Mouse (Mus musculus) CH12.LX (cell line): ENCODE measurements around the gene Cib1. TPM values are rescaled to one million over a fixed set of nuclear protein-coding genes. Genes with fewer than 3 reads are reported as not detected.
A peak's percentile ranks its signal among the peaks of the same experiment; 100 is the strongest.

Experiments used
- DNase-seq: peaks from one replicate; pipeline ENCODE4 v3.0.0-alpha.2; 2013; ENCODE audit errors: extremely low read depth
- H3K27ac ChIP-seq: 2 replicates; pipeline ENCODE4 v1.5.1; 2012; ENCODE audit warnings: low read depth, mild to moderate bottlenecking, control low read depth, moderate library complexity; ENCODE audit not compliant: insufficient read depth
- H3K27me3 ChIP-seq: replicated peaks from 2 replicates; pipeline ENCODE3; 2012; ENCODE audit warnings: inconsistent platforms
- H3K36me3 ChIP-seq, 2 experiments: replicated peaks in 1 of 2; 2 replicates each; pipeline versions ENCODE3 to v1.6.1; 2012; ENCODE audit warnings: inconsistent platforms in 1 of 2, low read length in 1 of 2, mild to moderate bottlenecking in 1 of 2, mixed read lengths in 1 of 2, moderate library complexity in 1 of 2; ENCODE audit not compliant: control insufficient read depth in 1 of 2, insufficient read depth in 1 of 2
- H3K4me1 ChIP-seq, 2 experiments: 2 replicates each; pipeline ENCODE4 v1.6.1; 2012; ENCODE audit warnings: inconsistent platforms in 1 of 2, moderate library complexity in 1 of 2; ENCODE audit not compliant: insufficient read depth in 2 of 2, control insufficient read depth in 1 of 2
- H3K4me2 ChIP-seq: 2 replicates; pipeline ENCODE4 v1.6.1; 2012; ENCODE audit warnings: low read depth, mild to moderate bottlenecking, control low read depth; ENCODE audit not compliant: poor library complexity, insufficient read depth, severe bottlenecking
- H3K4me3 ChIP-seq, 3 experiments: fragments of 150-350 bp in 1 of 3; sonication (generic) in 1 of 3; replicated peaks in 1 of 3; 2 replicates each; pipeline versions ENCODE3 to v1.5.1; 2011 to 2012; ENCODE audit warnings: low read depth in 2 of 3, low read length in 2 of 3, mild to moderate bottlenecking in 2 of 3, moderate library complexity in 2 of 3, control low read depth in 1 of 3, improper control_type of control experiment in 1 of 3, inconsistent platforms in 1 of 3, mixed read lengths in 1 of 3; ENCODE audit not compliant: poor library complexity in 1 of 3
- H3K79me2 ChIP-seq: replicated peaks from 2 replicates; pipeline ENCODE4 v1.6.1; 2012; ENCODE audit warnings: mild to moderate bottlenecking, moderate library complexity; ENCODE audit not compliant: control insufficient read depth, poor library complexity, insufficient read depth, severe bottlenecking; ENCODE audit errors: extremely low read depth
- H3K9ac ChIP-seq: 2 replicates; pipeline ENCODE4 v1.6.1; 2012; ENCODE audit warnings: low read depth, mild to moderate bottlenecking, control low read depth, moderate library complexity; ENCODE audit not compliant: insufficient read depth
- H3K9me3 ChIP-seq: replicated peaks from 2 replicates; pipeline ENCODE3; 2012; ENCODE audit warnings: low read length, inconsistent platforms, mixed read lengths
- CHD2 ChIP-seq: IDR thresholded peaks from 2 replicates; pipeline ENCODE4 v1.6.1; 2011; ENCODE audit warnings: low read length, improper control_type of control experiment
- E2F4 ChIP-seq: IDR thresholded peaks from 2 replicates; pipeline ENCODE4 v1.6.1; 2011; ENCODE audit warnings: low read depth, low read length, improper control_type of control experiment; ENCODE audit not compliant: insufficient replicate concordance
- GABPA ChIP-seq: IDR thresholded peaks from 2 replicates; pipeline ENCODE4 v1.6.1; 2012; ENCODE audit warnings: low read depth, low read length, improper control_type of control experiment, inconsistent platforms; ENCODE audit not compliant: insufficient replicate concordance
- JUN ChIP-seq: IDR thresholded peaks from 2 replicates; pipeline ENCODE4 v1.6.1; 2011; ENCODE audit warnings: low read depth, mild to moderate bottlenecking, low read length, improper control_type of control experiment, moderate library complexity; ENCODE audit not compliant: insufficient read depth
- MAX ChIP-seq: IDR thresholded peaks from 2 replicates; pipeline ENCODE4 v1.6.1; 2011; ENCODE audit warnings: low read length, improper control_type of control experiment
- MAZ ChIP-seq: IDR thresholded peaks from 2 replicates; pipeline ENCODE4 v1.6.1; 2012; ENCODE audit warnings: low read depth, mild to moderate bottlenecking, inconsistent platforms, low read length, improper control_type of control experiment, moderate library complexity
- MEF2A ChIP-seq: IDR thresholded peaks from 2 replicates; pipeline ENCODE4 v1.6.1; 2014; ENCODE audit warnings: low read depth, mild to moderate bottlenecking, inconsistent platforms, low read length, improper control_type of control experiment, borderline replicate concordance
- POLR2AphosphoS2 ChIP-seq: IDR thresholded peaks from 2 replicates; pipeline ENCODE4 v1.6.1; 2011; ENCODE audit warnings: low read depth, low read length, improper control_type of control experiment
- USF2 ChIP-seq: conservative IDR thresholded peaks from 2 replicates; pipeline ENCODE4 v1.6.1; 2011; ENCODE audit warnings: low read depth, low read length, improper control_type of control experiment
- dilution Hi-C: fragments of 300-500 bp; cut with MboI; formaldehyde crosslinking; loops from 2 replicates; pipeline ENCODE4 v1.14.3; 2020; ENCODE audit warnings: low sequenced_read_pairs; ENCODE audit not compliant: extremely low pct_unique_long_range_greater_than_20kb, extremely low pct_ligation_motif_present
- in situ Hi-C: fragments of 300-500 bp; cut with MboI; formaldehyde crosslinking; loops from 3 replicates; pipeline ENCODE4 v1.14.3; 2019; ENCODE audit warnings: low sequenced_read_pairs, low pct_ligation_motif_present, low pct_unique_long_range_greater_than_20kb, mixed read lengths
- polyA plus RNA-seq: library from polyadenylated mRNA; unstranded; fragments of >175 nt; gene quantifications from 2 replicates; pipeline ENCODE4 v1.2.1, GENCODE M21; 2012; ENCODE audit warnings: low read depth; ENCODE audit not compliant: insufficient read length
- total RNA-seq, 2 experiments: library from RNA; depleted of rRNA; stranded (reverse); fragments of 300-350 nt in 1 of 2; fragments of >200 nt in 1 of 2; gene quantifications; 2 replicates each; pipeline ENCODE4 v1.2.3; 2012 to 2014

The Cib1 gene
- total and polyA plus RNA-seq, 3 experiments: 29.1 to 73.1 (median 48.1) TPM

GRCm38 (mm10) chr7:80280032-80280431 is 47.4 kb upstream of the Cib1 start (continued):
- TF ChIP-seq GABPA (no peak), MAX (no peak)

GRCm38 (mm10) chr7:80276374-80276773 is 43.8 kb upstream of the Cib1 start:
- in situ Hi-C loops (no loop called here), dilution Hi-C loops (no loop called here)
- H3K4me1 ChIP-seq: peaks cover 0 to 10% of the 10 kb centered on the region in 2 experiments; a peak in 2 of 4 replicates
- H3K36me3 ChIP-seq: peaks cover 48 to 95% of the 10 kb centered on the region in 2 experiments
- no peak overlapping the region for H3K4me2 ChIP-seq
- TF ChIP-seq POLR2AphosphoS2: no peak
- no peak for TF ChIP-seq USF2
- TF ChIP-seq E2F4: no peak
- no peak for TF ChIP-seq MEF2A
- TF ChIP-seq MAZ: no peak
- H3K79me2 ChIP-seq: peaks cover 3% of the 10 kb centered on the region; the same call in 1 of the 2 replicates
- no peaks in the 10 kb centered on the region for H3K9me3 ChIP-seq
- H3K9ac ChIP-seq: no peak overlapping the region
- H3K27me3 ChIP-seq: no peaks in the 10 kb centered on the region
- no peak for DNase-seq
- H3K27ac ChIP-seq: no peak overlapping the region
- no peak overlapping the region for H3K4me3 ChIP-seq

- peaks cover 18% of the 10 kb centered on the region for H3K79me2 ChIP-seq
- no peak overlapping the region for H3K9ac ChIP-seq
- no peaks in the 10 kb centered on the region for H3K9me3 ChIP-seq
- dilution Hi-C loops (no loop called here), in situ Hi-C loops (loop anchor here (25.0 kb wide), 1 partner anchor 261 kb away; the partner anchor contains the start of gene Zfp710)
- no peaks in the 10 kb centered on the region for H3K27me3 ChIP-seq
- H3K36me3 ChIP-seq: peaks cover 38 to 69% of the 10 kb centered on the region in 2 experiments
- no peak for DNase-seq
- TF ChIP-seq MAZ (no peak), CHD2 (no peak)
- H3K4me1 ChIP-seq: peaks cover 6 to 27% of the 10 kb centered on the region in 2 experiments; a peak in 3 of 4 replicates
- no peak overlapping the region for H3K27ac ChIP-seq
- no peak overlapping the region for H3K4me3 ChIP-seq
- H3K4me2 ChIP-seq: no peak overlapping the region
These were observed 40.8 kb upstream of the Cib1 start for GRCm38 (mm10) chr7:80273456-80273855.

GRCm38 (mm10) chr7:80269751-80270255 is 37.2 kb upstream of the Cib1 start:
- in situ Hi-C loops: loop anchor here (25.0 kb wide), 1 partner anchor 258 kb away; the partner anchor contains the start of gene Zfp710
- H3K79me2 ChIP-seq: peaks cover 18% of the 10 kb centered on the region
- H3K4me1 ChIP-seq: peaks cover 6 to 31% of the 10 kb centered on the region in 2 experiments; a peak in 3 of 4 replicates
- H3K4me2 ChIP-seq: peak overlapping the region; percentile 92
- peaks cover 36 to 58% of the 10 kb centered on the region in 2 experiments for H3K36me3 ChIP-seq
- dilution Hi-C loops: no loop called here
- no peaks in the 10 kb centered on the region for H3K9me3 ChIP-seq
- peak overlapping the region; percentile 83 for H3K9ac ChIP-seq
- H3K27ac ChIP-seq: no peak overlapping the region
- H3K4me3 ChIP-seq: peak overlapping the region; percentile 86 to 99 (median 97)
- no peaks in the 10 kb centered on the region for H3K27me3 ChIP-seq
- no peak for DNase-seq
- TF ChIP-seq JUN: no peak
